Mouse (Mus musculus) ES-E14 (cell line): Measurements from ENCODE around the gene Atp1b2. TPM values are rescaled to one million over a fixed set of nuclear protein-coding genes. Genes with fewer than 3 reads are reported as not detected.

Experiments
- DNase-seq: peaks from one replicate; pipeline ENCODE4 v3.0.0-alpha.2; 2013; ENCODE audit warnings: low read depth, low spot score
- H3K27ac ChIP-seq: 2 replicates; pipeline ENCODE4 v1.5.1; 2012; ENCODE audit warnings: low read depth, mild to moderate bottlenecking, low read length, moderate library complexity, mixed read lengths; ENCODE audit not compliant: poor library complexity, insufficient read depth, severe bottlenecking
- H3K36me3 ChIP-seq: 2 replicates; pipeline ENCODE4 v1.6.1; 2012; ENCODE audit warnings: mild to moderate bottlenecking, low read length, moderate library complexity, mixed read lengths; ENCODE audit not compliant: control insufficient read depth, poor library complexity, insufficient read depth, severe bottlenecking
- H3K4me1 ChIP-seq, 2 experiments: fragments of 150-350 bp in 1 of 2; sonication (generic) in 1 of 2; 2 replicates each; pipeline ENCODE4 v1.6.1; 2012; ENCODE audit warnings: low read length in 2 of 2, mild to moderate bottlenecking in 1 of 2, mixed read lengths in 1 of 2; ENCODE audit not compliant: control insufficient read depth in 2 of 2, insufficient read depth in 2 of 2, poor library complexity in 1 of 2
- H3K4me3 ChIP-seq, 2 experiments: fragments of 150-350 bp in 1 of 2; sonication (generic) in 1 of 2; 2 replicates each; pipeline ENCODE4 v1.5.1; 2012; ENCODE audit warnings: low read length in 2 of 2, low read depth in 1 of 2, mild to moderate bottlenecking in 1 of 2, mixed read lengths in 1 of 2; ENCODE audit not compliant: insufficient read depth in 1 of 2, poor library complexity in 1 of 2, severe bottlenecking in 1 of 2
- H3K9ac ChIP-seq: 2 replicates; pipeline ENCODE4 v1.6.1; 2012; ENCODE audit warnings: low read depth, mild to moderate bottlenecking, low read length, mixed read lengths; ENCODE audit not compliant: poor library complexity, insufficient read depth, severe bottlenecking
- H3K9me3 ChIP-seq: fragments of 150-350 bp; sonication (generic); 2 replicates; pipeline ENCODE4 v1.6.1; 2012; ENCODE audit warnings: low read depth, mild to moderate bottlenecking, low read length; ENCODE audit not compliant: control insufficient read depth, insufficient read depth
- CHD2 ChIP-seq: IDR thresholded peaks from 2 replicates; pipeline ENCODE4 v1.6.1; 2014; ENCODE audit warnings: mild to moderate bottlenecking, low read depth, low read length, inconsistent platforms
- HCFC1 ChIP-seq: IDR thresholded peaks from 2 replicates; pipeline ENCODE4 v1.6.1; 2012; ENCODE audit warnings: low read length, inconsistent platforms, borderline replicate concordance; ENCODE audit not compliant: insufficient read depth
- MAFK ChIP-seq: IDR thresholded peaks from 2 replicates; pipeline ENCODE4 v1.6.1; 2014; ENCODE audit warnings: mild to moderate bottlenecking, low read depth, low read length, inconsistent platforms; ENCODE audit not compliant: insufficient read depth
- ZC3H11A ChIP-seq: IDR thresholded peaks from 2 replicates; pipeline ENCODE4 v1.6.1; 2012; ENCODE audit warnings: low read depth, mild to moderate bottlenecking, inconsistent platforms, low read length, borderline replicate concordance
- ZNF384 ChIP-seq: IDR thresholded peaks from 2 replicates; pipeline ENCODE4 v1.6.1; 2012; ENCODE audit warnings: low read depth, low read length, inconsistent platforms
- in situ Hi-C, 2 experiments: fragments of 600-800 bp; cut with MboI; formaldehyde crosslinking; loops; one replicate each; pipeline ENCODE4 v1.15.1; 2025; ENCODE audit warnings: low sequenced_read_pairs in 2 of 2, inconsistent platforms in 1 of 2; ENCODE audit not compliant: unreplicated experiment in 2 of 2
- total RNA-seq: library from RNA; depleted of rRNA; stranded (reverse); fragments of 300-350 nt; gene quantifications from 2 replicates; pipeline ENCODE4 v1.2.3, GENCODE M21; 2012

The Atp1b2 gene
- total RNA-seq, 1 experiment = 13.1 TPM

DNA sequence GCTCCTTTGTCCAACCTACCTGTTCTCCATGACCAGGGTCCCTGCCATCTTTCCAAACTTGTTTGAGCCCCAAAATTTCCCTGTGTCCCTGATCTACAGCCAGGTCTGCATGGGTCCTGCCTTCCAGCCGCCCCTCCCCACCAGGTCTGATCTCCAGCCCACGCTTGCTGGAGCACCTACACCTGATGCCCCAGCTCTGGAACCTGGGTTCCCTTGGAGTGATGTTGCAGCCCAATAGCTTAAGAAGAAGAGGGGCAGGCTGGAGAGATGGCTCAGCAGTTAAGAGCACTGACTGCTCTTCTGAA, 701 bp upstream of the Atp1b2 start:
- no peak overlapping the region for H3K9ac ChIP-seq
- H3K9me3 ChIP-seq = no peaks in the 10 kb centered on the region
- in situ Hi-C loops = no loop called here
- no peak for DNase-seq
- TF ChIP-seq ZNF384 = no peak
- no peak for TF ChIP-seq ZC3H11A
- no peak for TF ChIP-seq CHD2
- no peak for TF ChIP-seq MAFK
- TF ChIP-seq HCFC1 = no peak
- no peaks in the 10 kb centered on the region for H3K36me3 ChIP-seq
- peaks cover 6 to 12% of the 10 kb centered on the region in 2 experiments; a peak in 2 of 4 replicates for H3K4me1 ChIP-seq
- H3K27ac ChIP-seq = no peak overlapping the region
- peak overlapping the region in 1 of 2 experiments; percentile 91; a peak in 2 of 4 replicates for H3K4me3 ChIP-seq

DNA sequence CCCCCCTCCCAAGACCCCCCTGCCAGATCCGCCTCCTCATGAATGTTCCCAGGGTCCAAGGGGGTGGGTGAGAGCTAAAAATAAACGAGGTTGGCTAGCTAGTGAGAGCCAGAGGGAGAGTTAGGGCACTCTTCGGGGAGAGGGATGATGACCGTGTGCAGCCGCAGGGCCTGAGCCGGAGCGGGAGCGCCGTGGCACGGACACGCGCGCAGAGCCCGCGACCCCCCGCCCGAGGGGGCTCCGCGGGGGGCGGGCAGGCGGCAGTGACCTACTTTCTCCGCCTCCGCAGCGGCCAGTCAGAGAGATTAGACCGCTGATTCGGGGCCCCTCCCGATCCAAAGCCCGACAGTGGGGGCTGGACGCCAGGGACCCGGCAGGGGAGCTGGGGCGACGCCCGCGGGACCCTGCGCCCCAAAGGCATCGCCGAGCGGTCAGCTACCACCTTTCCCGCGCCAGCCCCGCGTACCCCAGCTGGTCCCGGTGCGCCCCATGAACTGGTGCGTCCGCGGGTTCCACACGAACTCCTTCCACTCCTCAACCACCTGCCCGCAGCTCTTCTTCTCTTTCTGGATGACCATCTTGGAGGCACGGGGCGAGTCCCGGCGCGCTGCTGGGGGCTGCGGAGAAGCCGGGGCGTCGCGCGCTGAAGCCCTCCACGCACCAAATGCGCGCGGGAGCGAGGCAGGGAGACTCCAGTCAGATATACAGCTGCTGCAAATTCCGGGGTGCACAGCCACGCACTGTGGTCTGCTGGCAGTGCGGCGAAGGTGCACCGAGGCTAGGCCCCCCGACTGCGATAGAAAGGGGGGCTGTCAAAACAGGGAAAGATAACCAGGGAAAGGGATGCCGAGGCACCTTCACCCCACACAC, 712 bp downstream of the Atp1b2 start:
- Histone ChIP-seq H3K9me3 (no peaks in the 10 kb centered on the region), H3K36me3 (no peaks in the 10 kb centered on the region), H3K4me3 (peak overlapping the region; percentile 69 to 91), H3K4me1 (peaks cover 14 to 22% of the 10 kb centered on the region in 2 experiments; a peak in 3 of 4 replicates), H3K27ac (no peak overlapping the region), H3K9ac (peak overlapping the region; percentile 48)
- no peak for DNase-seq
- TF ChIP-seq HCFC1 (no peak), ZNF384 (no peak), MAFK (no peak), CHD2 (no peak), ZC3H11A (no peak)
- in situ Hi-C loops = no loop called here

DNA sequence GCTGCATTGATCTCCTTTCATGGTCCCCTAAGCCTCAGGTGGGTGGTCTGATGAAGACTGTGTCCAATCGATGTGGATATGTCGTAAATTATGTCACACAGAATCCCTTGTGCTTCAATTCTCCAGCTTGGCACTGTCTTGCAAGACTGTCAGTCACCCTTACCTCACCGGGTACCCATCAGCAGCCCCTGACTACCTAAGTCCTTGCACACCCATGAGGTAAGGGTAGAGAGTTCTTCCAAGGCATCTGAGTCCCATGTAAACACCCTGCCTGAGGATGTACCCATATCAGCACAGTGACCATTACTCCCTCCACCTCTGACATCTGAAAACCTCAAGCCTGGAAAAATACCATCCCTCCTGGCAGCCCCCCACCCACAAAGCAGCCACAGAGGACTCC, 1.4 kb downstream of the Atp1b2 start:
- in situ Hi-C loops = no loop called here
- Histone ChIP-seq H3K9me3 (no peaks in the 10 kb centered on the region), H3K36me3 (no peaks in the 10 kb centered on the region), H3K9ac (no peak overlapping the region), H3K4me3 (peak overlapping the region; percentile 69 to 91; a peak in 2 of 4 replicates), H3K4me1 (peaks cover 17 to 26% of the 10 kb centered on the region in 2 experiments; a peak in 3 of 4 replicates), H3K27ac (no peak overlapping the region)
- no peak for DNase-seq
- TF ChIP-seq CHD2 = no peak
- no peak for TF ChIP-seq MAFK
- no peak for TF ChIP-seq HCFC1
- no peak for TF ChIP-seq ZNF384
- TF ChIP-seq ZC3H11A = no peak

DNA sequence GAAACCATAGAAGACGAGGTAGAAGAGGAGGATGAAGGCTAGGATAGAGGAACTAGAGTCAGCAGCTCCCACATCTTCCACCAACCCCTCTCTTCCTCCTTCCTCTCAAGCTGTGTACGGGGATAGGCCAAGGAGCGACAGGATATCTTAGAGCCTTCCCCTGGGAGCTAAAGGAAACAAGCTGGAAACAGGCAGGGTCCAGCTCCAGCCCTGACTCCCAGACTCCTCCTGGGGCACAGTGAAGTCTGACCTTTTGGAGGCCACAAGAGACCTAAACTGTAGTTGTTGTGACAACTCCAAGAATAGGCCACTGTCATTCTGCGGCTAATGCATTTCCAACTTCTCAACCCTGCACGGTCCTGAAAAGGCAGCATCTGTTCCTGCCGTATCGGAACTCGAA, 2.2 kb downstream of the Atp1b2 start:
- Histone ChIP-seq H3K36me3 (no peaks in the 10 kb centered on the region), H3K27ac (no peak overlapping the region), H3K9me3 (no peaks in the 10 kb centered on the region), H3K4me1 (peaks cover 22 to 26% of the 10 kb centered on the region in 2 experiments), H3K4me3 (no peak overlapping the region), H3K9ac (no peak overlapping the region)
- in situ Hi-C loops = no loop called here
- no peak for TF ChIP-seq MAFK
- DNase-seq = no peak
